Mouse (Mus musculus): Measurements from ENCODE around the gene Klhl5. TPM values are rescaled to one million over a fixed set of nuclear protein-coding genes. Genes with fewer than 3 reads are reported as not detected.

The Klhl5 gene
- polyA plus RNA-seq, 1 experiment: 11.3 TPM

GRCm38 (mm10) chr5:65069872-65070271 is 37.5 kb upstream of the Klhl5 start:
- peaks cover 2% of the 10 kb centered on the region; the same call in 1 of the 2 replicates for H3K36me3 ChIP-seq (ENCODE audit: control insufficient read depth, insufficient read depth, low read length)
- no peak overlapping the region for H3K27ac ChIP-seq (ENCODE audit: control insufficient read depth, insufficient read depth, low read length)
- DNase-seq: no peak
- TF ChIP-seq CTCF (IDR thresholded peaks at IDR 0.05; ENCODE audit: borderline replicate concordance, control insufficient read depth, extremely low read depth, insufficient read depth, low read length, poor library complexity) (no peak), POLR2A (IDR thresholded peaks at IDR 0.05; ENCODE audit: control insufficient read depth, extremely low read depth, insufficient read depth, low read length, poor library complexity) (no peak)
- no peak overlapping the region for H3K4me3 ChIP-seq (ENCODE audit: control insufficient read depth, insufficient read depth, low read length)
- WGBS: 94% methylated on average over 11 of the region's 11 CpGs
- H3K4me1 ChIP-seq (replicated peaks; ENCODE audit: control insufficient read depth, insufficient read depth, low read length): no peaks in the 10 kb centered on the region
- no peaks in the 10 kb centered on the region for H3K27me3 ChIP-seq (ENCODE audit: control insufficient read depth, insufficient read depth, low read length)

- H3K36me3 ChIP-seq (ENCODE audit: control insufficient read depth, insufficient read depth, low read length): peaks cover 11% of the 10 kb centered on the region; the same call in 1 of the 2 replicates
- WGBS: 94% methylated on average over 6 of the region's 6 CpGs
- H3K4me3 ChIP-seq (ENCODE audit: control insufficient read depth, insufficient read depth, low read length): no peak overlapping the region
- no peaks in the 10 kb centered on the region for H3K4me1 ChIP-seq (replicated peaks; ENCODE audit: control insufficient read depth, insufficient read depth, low read length)
- TF ChIP-seq POLR2A (IDR thresholded peaks at IDR 0.05; ENCODE audit: control insufficient read depth, extremely low read depth, insufficient read depth, low read length, poor library complexity) (no peak), CTCF (IDR thresholded peaks at IDR 0.05; ENCODE audit: borderline replicate concordance, control insufficient read depth, extremely low read depth, insufficient read depth, low read length, poor library complexity) (no peak)
- no peaks in the 10 kb centered on the region for H3K27me3 ChIP-seq (ENCODE audit: control insufficient read depth, insufficient read depth, low read length)
- no peak for DNase-seq
- H3K27ac ChIP-seq (ENCODE audit: control insufficient read depth, insufficient read depth, low read length): no peak overlapping the region
Measured at GRCm38 (mm10) chr5:65071689-65072118, 35.6 kb upstream of the Klhl5 start.

- WGBS: 88% methylated on average over 4 of the region's 4 CpGs
- peaks cover 11% of the 10 kb centered on the region; the same call in 1 of the 2 replicates for H3K36me3 ChIP-seq (ENCODE audit: control insufficient read depth, insufficient read depth, low read length)
- no peak for TF ChIP-seq POLR2A (IDR thresholded peaks at IDR 0.05; ENCODE audit: control insufficient read depth, extremely low read depth, insufficient read depth, low read length, poor library complexity)
- TF ChIP-seq CTCF (IDR thresholded peaks at IDR 0.05; ENCODE audit: borderline replicate concordance, control insufficient read depth, extremely low read depth, insufficient read depth, low read length, poor library complexity): no peak
- H3K27me3 ChIP-seq (ENCODE audit: control insufficient read depth, insufficient read depth, low read length): no peaks in the 10 kb centered on the region
- H3K4me3 ChIP-seq (ENCODE audit: control insufficient read depth, insufficient read depth, low read length): no peak overlapping the region
- no peak overlapping the region for H3K27ac ChIP-seq (ENCODE audit: control insufficient read depth, insufficient read depth, low read length)
- no peaks in the 10 kb centered on the region for H3K4me1 ChIP-seq (replicated peaks; ENCODE audit: control insufficient read depth, insufficient read depth, low read length)
- DNase-seq: no peak
Measured at GRCm38 (mm10) chr5:65073247-65073646, 34.1 kb upstream of the Klhl5 start.

DNA sequence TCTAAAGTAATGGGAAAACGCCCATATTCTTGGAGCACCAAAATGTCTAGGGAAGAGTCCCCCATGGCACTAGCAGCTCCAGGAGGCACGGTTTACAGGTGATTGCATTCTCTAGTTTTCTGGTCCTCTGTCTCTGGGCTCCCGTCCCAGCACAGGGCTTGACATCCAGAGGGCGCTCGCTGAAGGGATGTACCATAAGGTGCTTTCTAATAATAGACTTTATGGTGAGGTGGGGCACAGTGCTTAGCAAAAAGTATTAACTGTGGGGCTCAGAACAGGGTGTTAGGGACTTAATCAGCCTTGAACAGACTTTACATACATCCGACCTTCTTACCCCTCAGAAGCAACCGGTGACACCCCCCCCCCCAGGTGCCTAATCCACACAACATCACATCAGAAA is 32.6 kb upstream of the Klhl5 start:
- WGBS: 93% methylated on average over 7 of the region's 7 CpGs
- no peak for TF ChIP-seq CTCF (IDR thresholded peaks at IDR 0.05; ENCODE audit: borderline replicate concordance, control insufficient read depth, extremely low read depth, insufficient read depth, low read length, poor library complexity)
- TF ChIP-seq POLR2A (IDR thresholded peaks at IDR 0.05; ENCODE audit: control insufficient read depth, extremely low read depth, insufficient read depth, low read length, poor library complexity): no peak
- no peak for DNase-seq
- Histone ChIP-seq H3K4me1 (replicated peaks; ENCODE audit: control insufficient read depth, insufficient read depth, low read length) (no peaks in the 10 kb centered on the region), H3K27ac (ENCODE audit: control insufficient read depth, insufficient read depth, low read length) (no peak overlapping the region), H3K4me3 (ENCODE audit: control insufficient read depth, insufficient read depth, low read length) (no peak overlapping the region), H3K36me3 (ENCODE audit: control insufficient read depth, insufficient read depth, low read length) (peaks cover 11% of the 10 kb centered on the region), H3K27me3 (ENCODE audit: control insufficient read depth, insufficient read depth, low read length) (no peaks in the 10 kb centered on the region)

DNA sequence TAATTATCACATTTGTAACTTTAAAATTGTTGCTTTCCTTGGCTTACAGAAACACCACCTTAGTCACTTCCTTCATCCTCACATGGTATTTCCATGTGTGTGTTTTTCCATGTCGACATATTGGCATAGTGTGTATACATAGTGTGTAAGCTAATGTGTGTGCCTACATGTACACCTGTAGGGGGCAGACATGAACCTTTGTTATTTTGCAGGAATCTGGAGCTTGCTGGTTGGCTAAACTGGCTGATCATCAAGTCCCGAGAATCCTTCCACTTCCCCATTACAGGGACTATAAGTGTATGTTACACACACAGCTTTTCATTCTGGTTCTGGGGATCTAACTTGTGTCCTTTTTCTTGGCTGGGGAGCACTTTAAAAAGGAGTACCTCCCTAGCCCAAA is 31.3 kb upstream of the Klhl5 start:
- 83% methylated on average over 2 of the region's 2 CpGs for WGBS
- TF ChIP-seq CTCF (IDR thresholded peaks at IDR 0.05; ENCODE audit: borderline replicate concordance, control insufficient read depth, extremely low read depth, insufficient read depth, low read length, poor library complexity) (no peak), POLR2A (IDR thresholded peaks at IDR 0.05; ENCODE audit: control insufficient read depth, extremely low read depth, insufficient read depth, low read length, poor library complexity) (no peak)

DNA sequence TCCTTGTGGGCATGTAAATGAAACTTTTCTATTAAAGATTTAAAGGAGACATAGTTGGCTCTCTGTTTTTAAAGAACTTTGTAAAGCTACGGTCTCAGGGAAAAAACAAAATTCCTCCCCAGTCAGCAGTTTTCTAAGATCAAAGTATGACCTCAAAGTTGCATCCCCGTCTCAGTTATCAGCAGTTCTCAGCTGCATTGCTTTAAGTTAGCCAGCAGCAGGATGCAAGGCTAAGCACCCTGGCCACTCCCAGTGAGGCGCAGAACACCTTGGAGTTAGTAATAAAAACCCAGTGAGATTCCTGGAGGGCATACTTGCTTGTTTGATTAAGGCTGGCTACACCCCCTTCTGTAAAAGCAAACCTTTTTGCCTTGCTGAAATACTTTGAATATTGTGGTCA is 30.6 kb upstream of the Klhl5 start:
- WGBS: 81% methylated on average over 3 of the region's 3 CpGs
- H3K4me1 ChIP-seq (replicated peaks; ENCODE audit: control insufficient read depth, insufficient read depth, low read length): no peaks in the 10 kb centered on the region
- H3K27me3 ChIP-seq (ENCODE audit: control insufficient read depth, insufficient read depth, low read length): no peaks in the 10 kb centered on the region
- TF ChIP-seq CTCF (IDR thresholded peaks at IDR 0.05; ENCODE audit: borderline replicate concordance, control insufficient read depth, extremely low read depth, insufficient read depth, low read length, poor library complexity) (no peak), POLR2A (IDR thresholded peaks at IDR 0.05; ENCODE audit: control insufficient read depth, extremely low read depth, insufficient read depth, low read length, poor library complexity) (no peak)
- peaks cover 11% of the 10 kb centered on the region for H3K36me3 ChIP-seq (ENCODE audit: control insufficient read depth, insufficient read depth, low read length)
- no peak for DNase-seq
- no peak overlapping the region for H3K27ac ChIP-seq (ENCODE audit: control insufficient read depth, insufficient read depth, low read length)
- no peak overlapping the region for H3K4me3 ChIP-seq (ENCODE audit: control insufficient read depth, insufficient read depth, low read length)

More for the DNA sequence above, 31.3 kb upstream of the Klhl5 start:
- Histone ChIP-seq H3K27me3 (ENCODE audit: control insufficient read depth, insufficient read depth, low read length) (no peaks in the 10 kb centered on the region), H3K4me3 (ENCODE audit: control insufficient read depth, insufficient read depth, low read length) (no peak overlapping the region), H3K36me3 (ENCODE audit: control insufficient read depth, insufficient read depth, low read length) (peaks cover 11% of the 10 kb centered on the region), H3K4me1 (replicated peaks; ENCODE audit: control insufficient read depth, insufficient read depth, low read length) (no peaks in the 10 kb centered on the region), H3K27ac (ENCODE audit: control insufficient read depth, insufficient read depth, low read length) (no peak overlapping the region)
- no peak for DNase-seq

GRCm38 (mm10) chr5:65078081-65078480 is 29.3 kb upstream of the Klhl5 start:
- Histone ChIP-seq H3K4me1 (replicated peaks; ENCODE audit: control insufficient read depth, insufficient read depth, low read length) (no peaks in the 10 kb centered on the region), H3K27me3 (ENCODE audit: control insufficient read depth, insufficient read depth, low read length) (no peaks in the 10 kb centered on the region), H3K27ac (ENCODE audit: control insufficient read depth, insufficient read depth, low read length) (no peak overlapping the region), H3K4me3 (ENCODE audit: control insufficient read depth, insufficient read depth, low read length) (no peak overlapping the region), H3K36me3 (ENCODE audit: control insufficient read depth, insufficient read depth, low read length) (peaks cover 11% of the 10 kb centered on the region)
- 98% methylated on average over 4 of the region's 4 CpGs for WGBS
- no peak for DNase-seq
- no peak for TF ChIP-seq CTCF (IDR thresholded peaks at IDR 0.05; ENCODE audit: borderline replicate concordance, control insufficient read depth, extremely low read depth, insufficient read depth, low read length, poor library complexity)
- TF ChIP-seq POLR2A (IDR thresholded peaks at IDR 0.05; ENCODE audit: control insufficient read depth, extremely low read depth, insufficient read depth, low read length, poor library complexity): no peak

All from thymus, adult 2 months (tissue).